Mouse (Mus musculus) urinary bladder, postnatal 36 days (tissue): Measurements from ENCODE around the gene Pzp.

ENCODE experiments used
- DNase-seq, 2 experiments: peaks; one replicate each; pipeline ENCODE4 v3.0.0; 2022; ENCODE audit warnings: low spot score in 2 of 2, mixed read lengths in 1 of 2

The Pzp gene

DNA sequence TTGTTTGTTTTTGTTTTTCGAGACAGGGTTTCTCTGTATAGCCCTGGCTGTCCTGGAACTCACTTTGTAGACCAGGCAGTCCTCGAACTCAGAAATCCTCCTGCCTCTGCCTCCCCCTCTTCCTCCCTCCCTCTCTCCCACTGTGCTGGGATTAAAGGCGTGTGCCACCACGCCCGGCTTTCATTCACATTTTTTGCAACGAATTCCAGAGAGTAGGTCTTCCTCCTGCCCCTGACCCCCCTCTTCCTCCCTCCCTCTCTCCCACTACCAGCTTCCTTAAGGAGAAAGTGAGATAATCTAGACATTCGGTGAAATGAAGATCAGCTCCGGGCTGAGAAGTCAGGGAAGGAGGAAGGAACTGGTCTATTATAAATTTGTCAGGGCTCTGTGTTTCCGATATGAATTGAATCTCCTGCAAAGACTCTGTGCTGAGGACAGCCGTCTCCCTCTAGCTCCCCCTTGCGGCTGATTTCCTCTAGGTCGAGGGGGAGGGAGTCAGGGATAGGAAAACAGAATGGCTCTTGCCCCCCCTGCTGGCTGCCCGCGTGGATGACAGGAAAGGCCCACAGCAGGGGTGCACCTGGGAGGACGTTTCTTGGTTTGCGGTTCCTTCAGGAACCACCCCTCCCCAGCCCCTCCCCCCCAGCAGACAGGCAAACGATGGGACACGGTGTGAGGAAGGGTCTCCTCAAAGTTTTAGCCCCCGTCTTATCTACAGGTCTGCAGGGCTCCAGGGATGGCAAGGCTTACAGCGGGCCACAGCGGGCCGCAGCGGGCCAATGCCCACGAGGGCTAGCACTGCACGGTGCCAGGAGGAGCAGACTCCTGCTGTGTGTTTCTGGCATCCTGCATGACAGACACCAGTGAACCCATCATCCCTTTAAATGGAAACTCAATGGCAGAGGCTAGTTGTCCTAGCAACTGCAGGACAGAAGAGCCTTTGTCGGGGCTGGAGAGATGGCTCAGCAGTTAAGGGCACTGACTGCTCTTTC is 46.8 kb downstream of the Pzp start:
- DNase-seq = peak; percentile 94 to 95

GRCm38 (mm10) chr6:128477495-128477894 is 49.0 kb downstream of the Pzp start:
- no peak for DNase-seq

GRCm38 (mm10) chr6:128474112-128474511 is 52.4 kb downstream of the Pzp start:
- no peak for DNase-seq

GRCm38 (mm10) chr6:128469451-128469850 is 57.1 kb downstream of the Pzp start:
- peak in 1 of 2 experiments; percentile 17 for DNase-seq

DNA sequence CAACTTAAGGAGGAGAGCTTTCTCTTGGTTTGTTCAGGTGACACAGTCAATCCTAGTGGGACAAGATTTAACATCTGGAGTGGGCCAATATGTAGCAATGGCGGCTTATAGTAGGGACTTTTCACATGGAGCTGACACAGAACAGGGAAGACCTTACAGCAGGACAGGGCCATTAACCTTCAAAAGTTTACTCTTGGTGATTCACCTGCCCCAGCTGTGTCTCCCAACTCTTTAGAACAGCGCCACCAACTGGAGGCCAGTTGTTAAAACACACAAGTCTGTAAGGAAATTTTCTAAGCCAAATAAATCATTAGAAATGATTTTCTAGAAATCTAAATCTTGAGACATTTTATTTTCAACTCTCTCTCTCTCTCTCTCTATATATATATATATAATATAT is 59.2 kb downstream of the Pzp start:
- DNase-seq = no peak

DNA sequence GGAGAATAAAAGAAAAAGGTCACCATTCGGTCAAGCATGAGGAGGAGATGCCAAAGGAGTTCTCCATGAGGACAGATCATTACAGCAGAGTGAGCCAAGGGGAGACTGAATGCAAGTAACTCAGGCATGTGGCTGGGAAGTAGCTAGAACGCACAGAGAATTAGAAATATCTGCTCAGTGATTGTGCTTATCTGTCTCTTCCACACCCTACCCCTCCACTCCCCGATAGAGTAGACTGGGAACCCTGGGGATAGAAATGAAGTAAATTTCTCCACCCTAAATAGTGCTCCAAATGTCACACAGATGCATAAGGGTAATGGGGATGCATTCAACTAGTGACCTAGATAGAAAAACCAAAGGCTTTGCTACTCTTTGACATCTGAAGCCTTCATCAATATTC is 60.0 kb downstream of the Pzp start:
- DNase-seq = no peak

DNA sequence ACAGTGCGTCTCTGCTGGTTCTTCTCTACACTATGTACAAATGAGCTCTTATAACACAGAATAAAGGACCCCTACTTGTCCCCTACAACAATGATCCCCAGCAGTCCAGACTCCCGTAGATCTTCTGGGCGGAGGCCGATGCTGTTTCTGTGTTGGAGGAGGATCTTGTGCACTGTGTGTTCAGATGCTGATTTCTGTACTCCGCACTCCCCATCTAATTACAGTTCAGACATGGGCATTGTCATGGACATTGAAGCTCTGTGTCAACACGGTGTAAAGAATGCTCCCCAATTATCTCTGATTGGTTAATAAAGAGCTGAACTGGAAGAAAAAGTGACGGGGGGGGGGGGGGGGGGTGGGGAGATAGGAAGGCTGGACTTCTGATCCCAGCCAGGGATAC is 60.5 kb downstream of the Pzp start:
- no peak for DNase-seq

- no peak for DNase-seq
Observed at GRCm38 (mm10) chr6:128464996-128465395, 61.5 kb downstream of the Pzp start.

DNA sequence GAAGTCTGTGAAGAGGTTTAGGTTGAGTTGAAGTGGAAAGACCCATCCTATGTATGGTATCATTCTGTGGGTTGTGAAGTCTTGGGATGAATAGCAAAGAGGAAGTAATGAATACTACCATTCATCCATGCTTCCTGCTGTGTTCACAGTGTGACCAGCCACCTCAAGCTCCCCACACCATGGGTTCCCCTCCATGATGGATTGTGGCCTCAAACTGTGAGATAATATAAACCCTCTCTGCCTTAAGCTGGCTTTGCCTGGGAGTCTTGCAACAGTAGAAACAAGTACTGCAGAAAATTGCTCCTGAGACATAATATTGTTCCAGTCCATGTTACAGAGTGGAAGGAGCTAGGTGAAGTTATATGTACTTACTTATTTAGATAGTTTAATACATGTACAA is 64.9 kb downstream of the Pzp start:
- DNase-seq = no peak

- no peak for DNase-seq
Observed at GRCm38 (mm10) chr6:128460729-128461503, 65.6 kb downstream of the Pzp start.

DNA sequence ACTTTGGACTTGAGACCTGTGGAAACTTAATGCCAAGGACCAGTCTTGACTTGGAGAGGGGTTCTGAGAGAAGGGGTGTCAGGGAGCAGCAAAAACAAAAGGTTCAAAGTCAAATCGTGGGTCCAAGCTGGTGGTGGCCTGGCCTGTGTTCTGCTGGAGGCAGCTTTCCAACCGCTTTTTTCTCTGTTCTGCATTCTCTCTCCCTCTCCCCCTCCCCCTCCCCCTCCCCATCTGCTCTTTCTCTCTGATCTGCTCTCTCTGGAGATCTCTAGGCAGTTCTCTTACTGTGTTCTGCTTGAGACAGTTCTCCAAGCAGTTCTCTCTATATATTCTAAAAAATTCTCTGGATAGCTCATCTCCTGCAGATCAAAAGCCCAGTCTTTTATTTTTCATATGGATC is 66.2 kb downstream of the Pzp start:
- no peak for DNase-seq

DNA sequence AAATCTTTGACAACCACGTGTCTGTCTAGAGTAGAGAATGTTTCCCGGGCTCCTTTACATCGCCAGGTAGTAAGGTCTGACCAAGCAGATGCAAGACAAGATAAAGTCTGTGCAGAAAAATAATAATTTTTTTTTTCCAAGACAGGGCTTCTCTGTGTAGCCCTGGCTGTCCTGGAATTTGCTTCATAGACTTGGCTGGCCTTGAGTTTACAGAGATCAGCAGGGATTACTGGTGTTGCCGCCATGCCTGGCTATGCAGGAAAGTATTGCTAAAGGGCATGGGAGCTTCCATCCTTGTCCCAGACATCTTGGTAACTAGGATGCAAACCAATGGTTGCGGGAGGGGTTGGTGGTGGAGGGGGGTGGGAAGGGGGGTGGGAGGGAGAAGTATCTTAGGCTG is 69.3 kb downstream of the Pzp start:
- no peak for DNase-seq

- DNase-seq = no peak
Observed at GRCm38 (mm10) chr6:128455835-128456605, 70.5 kb downstream of the Pzp start.

DNA sequence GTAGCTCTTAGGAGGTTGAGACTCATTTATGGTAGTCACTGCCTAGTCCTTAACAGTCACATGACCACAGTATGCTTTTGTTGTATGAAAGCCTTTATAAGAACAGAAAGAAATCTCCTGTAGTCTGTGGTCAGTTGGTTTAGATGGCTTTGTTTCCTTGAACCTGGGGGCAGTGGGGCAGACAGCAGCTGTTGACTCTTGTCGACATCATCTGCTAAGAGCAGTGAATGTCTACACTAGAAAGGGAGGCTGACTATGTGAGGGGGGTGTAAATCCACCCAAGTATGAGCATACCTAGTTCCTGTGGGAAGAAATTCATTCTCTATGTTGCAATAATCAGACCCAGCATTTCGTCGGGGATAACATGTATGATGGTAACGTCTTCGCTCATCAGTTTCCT is 79.5 kb downstream of the Pzp start:
- no peak for DNase-seq

- peak; percentile 38 to 63 for DNase-seq
Observed at GRCm38 (mm10) chr6:128445761-128446535, 80.6 kb downstream of the Pzp start.

DNA sequence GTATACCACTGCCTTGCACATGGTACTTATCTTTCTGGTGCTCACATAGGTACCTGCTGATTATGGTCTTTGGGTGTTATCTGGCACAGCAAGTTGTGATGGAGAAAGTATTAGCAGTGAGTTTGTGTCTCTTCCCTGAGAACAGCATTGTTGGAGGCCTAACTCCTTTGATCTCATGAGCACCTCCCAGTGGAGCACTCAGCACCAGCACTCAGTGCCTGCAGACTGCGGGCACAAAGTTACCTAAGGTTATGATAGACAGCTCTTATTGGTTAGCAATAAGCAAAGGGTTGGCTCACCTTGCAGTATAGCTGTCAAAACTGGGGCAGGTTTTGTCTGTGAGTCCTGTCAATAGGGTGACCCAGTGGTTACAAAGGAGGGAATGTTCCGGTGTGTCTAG is 86.3 kb downstream of the Pzp start:
- no peak for DNase-seq

- DNase-seq = no peak
Observed at GRCm38 (mm10) chr6:128438871-128439341, 87.6 kb downstream of the Pzp start.

DNA sequence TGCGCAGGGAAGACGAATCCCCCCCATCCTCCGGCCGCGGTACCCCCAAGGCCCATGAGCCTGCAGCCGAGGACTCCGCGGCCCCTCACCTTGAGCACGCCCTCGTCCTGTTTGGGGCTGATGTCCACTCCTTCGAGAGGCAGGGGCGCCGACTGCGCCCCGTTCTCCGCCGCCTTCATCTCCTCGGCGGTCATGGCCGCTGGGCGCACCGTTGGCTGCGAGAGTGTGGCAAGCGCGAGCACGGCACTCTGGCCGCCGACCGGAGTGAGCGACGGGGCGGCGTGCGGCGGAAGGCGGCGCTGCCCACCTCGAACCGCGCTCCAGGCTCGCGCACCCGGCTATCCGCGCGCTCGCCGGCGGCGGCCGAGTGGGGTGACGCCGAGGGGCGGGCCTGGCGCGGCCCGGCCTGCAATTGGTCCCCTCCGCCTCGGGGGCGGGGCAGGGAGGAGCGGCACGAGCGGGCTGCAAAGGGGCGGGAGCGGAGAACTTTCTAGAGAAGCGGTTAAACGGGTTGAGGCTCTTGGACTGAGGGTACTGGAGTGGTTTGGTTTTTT is 88.1 kb downstream of the Pzp start, which contains the start of gene Fkbp4:
Gene Fkbp4, minus strand, starts transcription at position 361 of the 554 bp plus-strand sequence.
- peak; percentile 93 to 94 for DNase-seq

DNA sequence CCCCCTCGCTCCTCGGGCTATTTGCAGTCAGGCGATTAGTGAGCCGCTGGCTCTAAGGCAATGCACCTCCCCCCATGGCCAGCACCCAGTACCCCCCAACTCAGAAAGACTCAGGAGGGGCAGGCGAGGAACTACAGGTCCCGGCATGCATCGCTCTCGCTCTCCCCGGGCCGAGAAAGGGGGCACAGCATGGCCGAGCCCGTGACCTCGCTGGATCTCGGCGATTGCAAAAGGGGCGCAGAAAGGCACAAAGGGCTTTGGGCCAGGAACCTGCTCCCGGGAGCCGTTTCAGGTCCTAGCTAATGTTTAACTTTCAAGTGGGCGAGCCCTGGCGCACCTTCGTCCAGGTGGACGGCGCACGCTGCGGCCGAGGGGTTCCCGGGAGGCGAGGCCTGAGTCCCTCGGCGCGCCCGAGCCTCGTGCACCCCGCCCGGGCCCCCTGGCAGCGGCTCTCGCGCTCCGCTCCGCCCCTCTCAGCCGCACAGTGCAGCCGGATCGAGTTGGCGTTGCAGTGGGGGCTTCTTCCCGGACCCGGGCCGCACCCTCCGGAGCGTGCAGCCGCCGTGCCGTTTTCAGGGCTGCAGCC is 88.7 kb downstream of the Pzp start:
- DNase-seq = peak; percentile 52 to 56

- no peak for DNase-seq
Observed at GRCm38 (mm10) chr6:128437288-128437687, 89.2 kb downstream of the Pzp start.
